Comparison of ENCODE assay signal across 23 mouse cellular contexts in the genomic region with DNA sequence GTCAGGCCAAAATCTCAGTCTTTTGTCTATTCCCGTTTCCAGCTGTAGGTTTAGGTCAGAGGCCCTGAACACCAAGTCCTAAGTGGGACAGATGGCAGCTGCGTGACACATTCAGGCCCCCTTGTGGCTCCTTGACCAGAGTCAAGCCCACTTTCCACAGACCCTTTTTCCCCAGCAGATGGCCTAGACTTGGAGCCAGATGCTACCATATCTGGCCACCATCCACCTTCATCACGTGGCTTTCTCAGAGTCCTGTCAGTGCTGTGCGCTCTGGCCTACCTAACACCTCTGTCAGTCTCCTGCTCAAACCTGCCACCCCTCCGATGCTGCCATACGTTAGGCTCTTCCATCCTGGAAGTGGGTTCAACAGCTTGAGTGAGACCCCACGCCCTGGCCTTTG. TPM values are rescaled to one million over a fixed set of nuclear protein-coding genes. Genes with fewer than 3 reads are reported as not detected.
A peak's percentile ranks its signal among the peaks of the same experiment; 100 is the strongest.
DNase-seq lines count a peak whose midpoint lies in the region; ATAC-seq and TF ChIP-seq lines count a peak whose summit lies in the region.
"Had no signal": no experiment of that assay in that cellular context is flagged by ENCODE, and none has a peak within 500 bp of the region (broad histone marks: within the 10 kb centered on the region; RNA-seq: fewer than 3 reads in every experiment).

No protein-coding gene starts in this region.

- peaks cover 35% of the 10 kb centered on the region for H3K27me3 ChIP-seq in hindbrain, embryonic 10.5 days (ENCODE audit: insufficient read depth, poor library complexity, severe bottlenecking)
- peaks cover 6% of the 10 kb centered on the region for H3K27me3 ChIP-seq in hindbrain, embryonic 12.5 days
- peaks cover 52% of the 10 kb centered on the region for H3K27me3 ChIP-seq in midbrain, embryonic 10.5 days (ENCODE audit: low read depth, poor library complexity, severe bottlenecking)
- no peaks in the 10 kb centered on the region for H3K27me3 ChIP-seq in midbrain, embryonic 15.5 days (replicated peaks)
- H3K27me3 ChIP-seq in heart, adult 2 months (ENCODE audit: control insufficient read depth, insufficient read depth, low read length) = no peaks in the 10 kb centered on the region
- H3K27me3 ChIP-seq: hindbrain, embryonic 15.5 days; Patski had no signal

- TF ChIP-seq CTCF in brain, embryonic 14.5 days (IDR thresholded peaks at IDR 0.05; ENCODE audit: borderline replicate concordance, extremely low read depth, insufficient read depth, insufficient read length) = no peak
- TF ChIP-seq CTCF in heart, adult 2 months (IDR thresholded peaks at IDR 0.05) = no peak

- H3K36me3 ChIP-seq in hindbrain, embryonic 10.5 days = no peaks in the 10 kb centered on the region
- no peaks in the 10 kb centered on the region for H3K36me3 ChIP-seq in hindbrain, embryonic 12.5 days
- H3K36me3 ChIP-seq in midbrain, embryonic 10.5 days = no peaks in the 10 kb centered on the region
- H3K36me3 ChIP-seq in midbrain, embryonic 15.5 days (replicated peaks) = no peaks in the 10 kb centered on the region
- no peaks in the 10 kb centered on the region for H3K36me3 ChIP-seq in heart, adult 2 months (ENCODE audit: control insufficient read depth, insufficient read depth, low read length)
- H3K36me3 ChIP-seq: embryonic facial prominence, embryonic 15.5 days; hindbrain, embryonic 15.5 days; intestine, embryonic 15.5 days; limb, embryonic 10.5 days; limb, embryonic 15.5 days; liver, embryonic 15.5 days; midbrain, embryonic 12.5 days had no signal

- peak; percentile 18 for DNase-seq in cerebellum, adult 8-10 months
- no peak for DNase-seq in cerebellum, adult 9-11 months
- DNase-seq in hindbrain, embryonic 10.5 days (ENCODE audit: low spot score) = no peak
- no peak for DNase-seq in midbrain, embryonic 10.5 days (ENCODE audit: low spot score)
- peak; percentile 39 for DNase-seq in brain, embryonic 14.5 days (ENCODE audit: low read depth)
- DNase-seq in heart, adult 2 months = no peak
- DNase-seq: adrenal gland, postnatal 14 days; cerebellum, adult 9-10 months; gastrocnemius, postnatal 10 days; heart, postnatal 14 days; lung, embryonic 14.5 days; lung, postnatal 14 days had no signal

- no peak overlapping the region for H3K4me3 ChIP-seq in hindbrain, embryonic 10.5 days
- no peak overlapping the region for H3K4me3 ChIP-seq in hindbrain, embryonic 12.5 days
- H3K4me3 ChIP-seq in midbrain, embryonic 10.5 days = no peak overlapping the region
- H3K4me3 ChIP-seq in midbrain, embryonic 15.5 days = no peak overlapping the region
- H3K4me3 ChIP-seq in heart, adult 2 months = no peak overlapping the region
- H3K4me3 ChIP-seq: embryonic facial prominence, embryonic 15.5 days; hindbrain, embryonic 15.5 days; intestine, embryonic 15.5 days; limb, embryonic 10.5 days; limb, embryonic 15.5 days; liver, embryonic 15.5 days; midbrain, embryonic 12.5 days had no signal

- no peaks in the 10 kb centered on the region for H3K79me2 ChIP-seq in heart, adult 2 months (replicated peaks; ENCODE audit: control insufficient read depth, insufficient read depth, low read length)

- intact Hi-C loops in heart, adult 2 months (cut with DNase I) = no loop called here

- H3K4me1 ChIP-seq in hindbrain, embryonic 10.5 days (replicated peaks) = peaks cover 42% of the 10 kb centered on the region
- peaks cover 30% of the 10 kb centered on the region for H3K4me1 ChIP-seq in hindbrain, embryonic 12.5 days
- H3K4me1 ChIP-seq in midbrain, embryonic 10.5 days = peaks cover 39% of the 10 kb centered on the region
- peaks cover 16% of the 10 kb centered on the region for H3K4me1 ChIP-seq in midbrain, embryonic 15.5 days
- no peaks in the 10 kb centered on the region for H3K4me1 ChIP-seq in heart, adult 2 months (ENCODE audit: control insufficient read depth, insufficient read depth, low read length)
- H3K4me1 ChIP-seq: liver, embryonic 15.5 days had no signal

- TF ChIP-seq EP300 in heart, adult 2 months (IDR thresholded peaks at IDR 0.05; ENCODE audit: insufficient read depth, low read depth, low read length) = no peak

- H3K9me3 ChIP-seq in hindbrain, embryonic 10.5 days = no peaks in the 10 kb centered on the region
- H3K9me3 ChIP-seq in hindbrain, embryonic 12.5 days (replicated peaks) = no peaks in the 10 kb centered on the region
- H3K9me3 ChIP-seq in midbrain, embryonic 10.5 days (replicated peaks) = no peaks in the 10 kb centered on the region
- H3K9me3 ChIP-seq in midbrain, embryonic 15.5 days = no peaks in the 10 kb centered on the region
- H3K9me3 ChIP-seq: embryonic facial prominence, embryonic 15.5 days; hindbrain, embryonic 15.5 days; intestine, embryonic 15.5 days; limb, embryonic 10.5 days; limb, embryonic 15.5 days; liver, embryonic 15.5 days; midbrain, embryonic 12.5 days had no signal

- no peak for ATAC-seq in hindbrain, embryonic 12.5 days (ENCODE audit: low FRiP score)
- no peak for ATAC-seq in midbrain, embryonic 15.5 days (replicated peaks)
- ATAC-seq: intestine, embryonic 15.5 days; Patski had no signal

- no peak overlapping the region for H3K9ac ChIP-seq in hindbrain, embryonic 12.5 days
- no peak overlapping the region for H3K9ac ChIP-seq in midbrain, embryonic 15.5 days
- no peak overlapping the region for H3K9ac ChIP-seq in heart, adult 2 months (ENCODE audit: low read depth, low read length)
- H3K9ac ChIP-seq: embryonic facial prominence, embryonic 15.5 days; hindbrain, embryonic 15.5 days; intestine, embryonic 15.5 days; limb, embryonic 15.5 days; liver, embryonic 15.5 days; lung, embryonic 14.5 days had no signal

- 77% methylated on average over 7 of the region's 7 CpGs for WGBS in hindbrain, embryonic 10.5 days
- 78% methylated on average over 7 of the region's 7 CpGs for WGBS in hindbrain, embryonic 12.5 days
- WGBS in midbrain, embryonic 10.5 days = 77% methylated on average over 7 of the region's 7 CpGs
- WGBS in midbrain, embryonic 15.5 days = 69% methylated on average over 7 of the region's 7 CpGs
- WGBS in heart, adult 2 months = 74% methylated on average over 7 of the region's 7 CpGs

- no peak overlapping the region for H3K4me2 ChIP-seq in hindbrain, embryonic 12.5 days (replicated peaks)
- H3K4me2 ChIP-seq in midbrain, embryonic 15.5 days = no peak overlapping the region
- H3K4me2 ChIP-seq: embryonic facial prominence, embryonic 15.5 days; hindbrain, embryonic 15.5 days; intestine, embryonic 15.5 days; limb, embryonic 15.5 days; liver, embryonic 15.5 days; lung, embryonic 14.5 days; midbrain, embryonic 12.5 days had no signal

- peak overlapping the region; percentile 85; the same call in 1 of the 2 replicates for H3K27ac ChIP-seq in hindbrain, embryonic 10.5 days
- H3K27ac ChIP-seq in hindbrain, embryonic 12.5 days = no peak overlapping the region; the same call in 1 of the 2 replicates
- 0 out of 2 replicates have a peak overlapping the region, but pooled peaks have one; percentile 77 for H3K27ac ChIP-seq in midbrain, embryonic 10.5 days (replicated peaks)
- H3K27ac ChIP-seq in midbrain, embryonic 15.5 days = no peak overlapping the region
- H3K27ac ChIP-seq in heart, adult 2 months = no peak overlapping the region
- H3K27ac ChIP-seq: embryonic facial prominence, embryonic 15.5 days; hindbrain, embryonic 15.5 days; intestine, embryonic 15.5 days; limb, embryonic 10.5 days; limb, embryonic 15.5 days; liver, embryonic 15.5 days; midbrain, embryonic 12.5 days had no signal

- no peak for TF ChIP-seq POLR2A in brain, embryonic 14.5 days (IDR thresholded peaks at IDR 0.05; ENCODE audit: borderline replicate concordance, extremely low read depth, insufficient read depth, insufficient read length, poor library complexity, severe bottlenecking)
- TF ChIP-seq POLR2A in heart, adult 2 months (IDR thresholded peaks at IDR 0.05; ENCODE audit: insufficient read depth, low read depth, low read length) = no peak

RNA-seq across cellular contexts. Expression of gene Adam11, which starts 5.8 kb away (rescaled TPM):
- 14.6 and 22.6 TPM in 2 replicates for polyA plus RNA-seq in hindbrain, embryonic 10.5 days (2016; fragmentation: Nextera tagmentation; extraction: Ambion mirVana)
- polyA plus RNA-seq in hindbrain, embryonic 12.5 days (2016; fragmentation: Nextera tagmentation; extraction: Ambion mirVana) = 33.3 and 35.3 TPM in 2 replicates
- 10.7 and 18.4 TPM in 2 replicates for polyA plus RNA-seq in midbrain, embryonic 10.5 days (2016; fragmentation: Nextera tagmentation; extraction: Ambion mirVana)
- polyA plus RNA-seq in midbrain, embryonic 15.5 days (2015; fragmentation: Nextera tagmentation; extraction: Ambion mirVana) = 34.4 and 40.4 TPM in 2 replicates
- 48.4 and 64.1 TPM in 2 replicates for polyA plus RNA-seq in brain, embryonic 14.5 days (2012; rRNA removed)
- 1 to 10 TPM; 3.4 to 4.9 TPM for total RNA-seq in heart, adult 2 months (2021)
- 10.1 and 12.5 TPM in 2 replicates for polyA plus RNA-seq in heart, adult 2 months (2012; rRNA removed)
- total RNA-seq: neutrophil, adult 5-6 weeks had no signal

RNA-seq across cellular contexts. Expression of gene Ccdc43, which starts 57.8 kb away (rescaled TPM):
- 40.7 and 53.2 TPM in 2 replicates for polyA plus RNA-seq in hindbrain, embryonic 10.5 days (2016; fragmentation: Nextera tagmentation; extraction: Ambion mirVana)
- polyA plus RNA-seq in hindbrain, embryonic 12.5 days (2016; fragmentation: Nextera tagmentation; extraction: Ambion mirVana) = 44.0 and 48.0 TPM in 2 replicates
- 59.5 and 63.2 TPM in 2 replicates for polyA plus RNA-seq in midbrain, embryonic 10.5 days (2016; fragmentation: Nextera tagmentation; extraction: Ambion mirVana)
- polyA plus RNA-seq in midbrain, embryonic 15.5 days (2015; fragmentation: Nextera tagmentation; extraction: Ambion mirVana) = 36.6 and 37.4 TPM in 2 replicates
- polyA plus RNA-seq in brain, embryonic 14.5 days (2012; rRNA removed) = 18.5 and 23.9 TPM in 2 replicates
- total RNA-seq in heart, adult 2 months (2021) = 10 to 100 TPM; 21.0 to 22.8 TPM
- polyA plus RNA-seq in heart, adult 2 months (2012; rRNA removed) = 6.8 and 12.2 TPM in 2 replicates

Comparison
In these comparisons a context has a peak if more than half of its experiments do, and no peak if none do; other contexts are left out.
1. DNase-seq: peak in cerebellum, adult 8-10 months (single experiment) and brain, embryonic 14.5 days (single experiment); none in cerebellum, adult 9-11 months (single experiment), hindbrain, embryonic 10.5 days (single experiment), midbrain, embryonic 10.5 days (single experiment) and heart, adult 2 months (0 of 2).
2. H3K27ac ChIP-seq: peak in hindbrain, embryonic 10.5 days (single experiment) and midbrain, embryonic 10.5 days (single experiment); none in hindbrain, embryonic 12.5 days (single experiment), midbrain, embryonic 15.5 days (single experiment) and heart, adult 2 months (single experiment).